Mouse (Mus musculus) heart, embryonic 11.5 days (tissue): ENCODE measurements at regions not wholly inside any gene's neighbourhood (a gene's known extent, or its start where the extent isn't known, plus 50 kb on each side); places are given as distances from the start of the nearest gene placed in this dataset.

Experiments
- ATAC-seq: fragments of 200-750 bp; cut with Nextera tagmentation; replicated peaks from 2 replicates; pipeline ENCODE4 v1.8.0; 2017; ENCODE audit warnings: moderate library complexity; ENCODE audit not compliant: insufficient number of reproducible peaks, low FRiP score, low TSS enrichment
- H3K27ac ChIP-seq: fragments of 300-500 bp; sonication (generic); 2 replicates; pipeline ENCODE4 v1.5.1; 2014; ENCODE audit warnings: mild to moderate bottlenecking, low read depth, low read length
- H3K27me3 ChIP-seq: fragments of 300-500 bp; sonication (generic); 2 replicates; pipeline ENCODE4 v1.6.1; 2014; ENCODE audit warnings: mild to moderate bottlenecking, low read length, mixed read lengths; ENCODE audit not compliant: control insufficient read depth, insufficient read depth
- H3K36me3 ChIP-seq: fragments of 300-500 bp; sonication (generic); 2 replicates; pipeline ENCODE4 v1.6.1; 2014; ENCODE audit warnings: mild to moderate bottlenecking, low read length, moderate library complexity, mixed read lengths; ENCODE audit not compliant: control insufficient read depth, insufficient read depth
- H3K4me1 ChIP-seq: fragments of 300-500 bp; sonication (generic); 2 replicates; pipeline ENCODE4 v1.6.1; 2014; ENCODE audit warnings: low read length; ENCODE audit not compliant: control insufficient read depth, insufficient read depth
- H3K4me2 ChIP-seq: fragments of 300-500 bp; sonication (generic); 2 replicates; pipeline ENCODE4 v1.6.1; 2014; ENCODE audit warnings: mild to moderate bottlenecking, moderate library complexity
- H3K4me3 ChIP-seq: fragments of 300-500 bp; sonication (generic); 2 replicates; pipeline ENCODE4 v1.5.1; 2014; ENCODE audit warnings: low read depth, low read length
- H3K9ac ChIP-seq: fragments of 300-500 bp; sonication (generic); 2 replicates; pipeline ENCODE4 v1.6.1; 2014; ENCODE audit warnings: mild to moderate bottlenecking, low read depth, low read length, moderate library complexity
- H3K9me3 ChIP-seq: fragments of 300-500 bp; sonication (generic); replicated peaks from 2 replicates; pipeline ENCODE4 v1.6.1; 2016; ENCODE audit warnings: low read length; ENCODE audit not compliant: control insufficient read depth
- WGBS: fragments of 180-500 bp; shearing (Covaris S2); extraction: QIAGEN DNeasy Blood & Tissue Kit; methylation state at CpG from one replicate; pipeline ENCODE4 v1.1.7; 2014; ENCODE audit not compliant: insufficient replicate concordance; 5-methylcytosine and 5-hydroxymethylcytosine counted together

DNA sequence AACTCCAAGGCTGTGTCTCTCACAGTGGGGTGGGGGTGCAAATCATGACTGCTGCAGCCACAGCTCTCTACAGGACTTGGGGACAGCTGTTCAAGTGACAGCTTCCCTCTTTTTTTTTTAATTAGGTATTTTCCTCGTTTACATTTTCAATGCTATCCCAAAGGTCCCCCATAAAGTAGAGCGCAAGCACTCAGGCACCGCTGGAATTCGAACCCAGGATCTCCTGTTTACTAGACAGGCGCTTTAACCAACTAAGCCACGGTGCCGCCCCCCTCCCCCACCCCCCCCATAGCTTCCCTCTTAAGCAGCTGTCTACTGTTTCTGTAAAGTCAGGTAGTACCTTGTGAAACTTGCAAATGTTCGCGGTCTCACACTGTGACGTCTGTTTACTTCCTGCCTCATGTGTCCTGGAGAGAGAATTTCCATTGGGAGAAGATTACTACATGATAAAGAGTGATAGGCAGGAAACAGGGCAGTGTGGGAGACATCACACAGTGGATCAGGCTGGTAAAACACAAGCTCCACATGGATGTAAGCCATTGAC, 324.7 kb downstream of the 1700129C05Rik start:
- Histone ChIP-seq H3K27me3 (no peaks in the 10 kb centered on the region), H3K9ac (no peak overlapping the region), H3K4me1 (no peaks in the 10 kb centered on the region), H3K27ac (no peak overlapping the region), H3K4me3 (no peak overlapping the region), H3K9me3 (no peaks in the 10 kb centered on the region), H3K36me3 (no peaks in the 10 kb centered on the region), H3K4me2 (no peak overlapping the region)
- no peak for ATAC-seq
- WGBS, result 60% methylated on average over 10 of the region's 10 CpGs

- Histone ChIP-seq H3K27me3 (no peaks in the 10 kb centered on the region), H3K27ac (no peak overlapping the region), H3K36me3 (no peaks in the 10 kb centered on the region), H3K4me3 (no peak overlapping the region), H3K4me1 (no peaks in the 10 kb centered on the region), H3K9me3 (no peaks in the 10 kb centered on the region), H3K9ac (no peak overlapping the region), H3K4me2 (no peak overlapping the region)
- ATAC-seq, result no peak
- 54% methylated on average over 1 of the region's 1 CpGs for WGBS
Observed at GRCm38 (mm10) chr14:58816540-58816876, 326.2 kb downstream of the 1700129C05Rik start.

- no peak for ATAC-seq
- Histone ChIP-seq H3K9ac (no peak overlapping the region), H3K4me3 (no peak overlapping the region), H3K27ac (no peak overlapping the region), H3K27me3 (no peaks in the 10 kb centered on the region), H3K4me2 (no peak overlapping the region), H3K9me3 (no peaks in the 10 kb centered on the region), H3K4me1 (no peaks in the 10 kb centered on the region), H3K36me3 (no peaks in the 10 kb centered on the region)
- WGBS, result 59% methylated on average over 11 of the region's 11 CpGs
Observed at GRCm38 (mm10) chr14:58815616-58816539, 326.8 kb downstream of the 1700129C05Rik start.

DNA sequence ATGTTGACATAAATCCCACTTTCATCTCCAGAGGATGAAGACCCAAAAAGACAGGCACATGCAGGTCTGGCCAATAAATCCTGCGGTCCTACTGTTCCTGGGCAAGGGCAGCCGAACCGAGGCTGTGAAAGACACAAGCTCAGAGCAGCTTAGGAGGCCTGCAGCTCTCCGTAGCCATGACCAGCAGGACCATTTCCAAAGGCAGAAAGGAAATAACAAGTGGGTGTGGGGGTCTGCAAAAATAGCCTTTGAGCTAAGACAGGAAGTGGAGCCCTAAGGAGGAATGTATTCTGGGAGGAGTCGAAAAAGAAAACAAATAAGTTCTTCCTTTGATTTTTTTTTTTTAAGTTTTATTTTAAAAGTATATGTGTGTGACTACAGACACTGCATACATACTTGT, 330.1 kb downstream of the 1700129C05Rik start:
- Histone ChIP-seq H3K27me3 (no peaks in the 10 kb centered on the region), H3K4me3 (no peak overlapping the region), H3K9ac (no peak overlapping the region), H3K4me1 (no peaks in the 10 kb centered on the region), H3K36me3 (no peaks in the 10 kb centered on the region), H3K9me3 (no peaks in the 10 kb centered on the region), H3K4me2 (no peak overlapping the region), H3K27ac (no peak overlapping the region)
- no peak for ATAC-seq
- 61% methylated on average over 5 of the region's 5 CpGs for WGBS

DNA sequence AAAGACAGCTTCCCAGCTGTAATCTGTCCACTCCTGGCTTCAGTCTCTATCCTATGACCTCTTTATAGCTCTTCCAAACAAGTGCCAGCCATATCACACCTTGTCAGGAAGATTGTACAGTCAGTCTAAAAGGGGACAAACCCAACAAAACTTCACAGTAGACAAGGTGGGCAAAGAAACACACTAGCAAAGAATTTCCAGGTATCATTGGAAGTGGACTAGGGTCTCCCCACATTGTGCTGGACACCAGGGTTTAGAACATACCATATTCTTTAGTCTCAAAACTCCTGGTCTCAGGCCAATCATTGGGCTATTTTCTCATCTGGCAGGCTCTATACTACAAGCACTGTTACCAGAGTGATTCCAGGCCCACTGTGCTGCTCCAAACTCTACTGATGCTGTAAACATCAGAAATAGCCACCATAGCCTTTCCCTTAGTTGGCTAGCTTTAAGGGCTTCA, 341.3 kb downstream of the 1700129C05Rik start:
- H3K27ac ChIP-seq, result no peak overlapping the region
- H3K4me1 ChIP-seq, result no peaks in the 10 kb centered on the region
- no peak overlapping the region for H3K4me3 ChIP-seq
- no peaks in the 10 kb centered on the region for H3K27me3 ChIP-seq
- H3K9me3 ChIP-seq, result no peaks in the 10 kb centered on the region
- ATAC-seq, result no peak
- no peaks in the 10 kb centered on the region for H3K36me3 ChIP-seq
- H3K9ac ChIP-seq, result no peak overlapping the region
- no peak overlapping the region for H3K4me2 ChIP-seq

DNA sequence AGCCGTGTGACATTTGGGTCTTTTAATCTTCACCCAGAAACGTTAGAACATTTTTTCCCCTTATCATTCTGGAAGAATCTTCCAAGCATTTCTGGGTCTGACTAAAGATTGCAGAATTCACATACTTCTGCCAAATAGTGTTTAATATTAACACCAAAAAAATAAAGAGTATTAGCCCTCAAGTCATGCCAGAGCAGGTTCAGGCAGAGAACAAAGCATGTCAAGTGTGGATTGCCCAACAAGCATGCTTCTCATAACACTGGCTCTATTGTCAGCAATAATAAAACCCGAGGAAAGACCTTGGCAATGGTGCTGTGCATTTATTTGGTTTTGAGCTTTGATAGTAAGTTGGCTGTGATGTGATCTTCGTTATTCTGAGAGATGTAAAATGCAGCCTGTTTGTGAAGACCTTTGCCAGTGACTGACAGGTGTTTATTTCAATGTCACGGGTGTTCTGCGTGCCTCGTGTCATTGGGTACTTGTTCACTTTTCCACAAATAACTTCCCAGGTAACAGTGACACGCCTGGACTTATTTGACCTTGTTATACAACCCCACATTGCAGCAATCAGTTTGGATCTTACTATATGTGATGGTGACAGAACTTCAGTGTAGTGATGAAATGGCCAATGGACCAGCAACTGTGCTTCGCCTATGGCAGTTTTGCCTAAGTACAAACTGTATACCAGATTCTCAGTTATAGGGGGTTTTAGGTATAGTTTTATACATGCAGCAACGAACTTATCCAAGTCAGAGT, 354.3 kb downstream of the 1700129C05Rik start:
- Histone ChIP-seq H3K36me3 (no peaks in the 10 kb centered on the region), H3K27me3 (no peaks in the 10 kb centered on the region), H3K4me3 (no peak overlapping the region), H3K4me1 (no peaks in the 10 kb centered on the region; the same call in 1 of the 2 replicates), H3K9ac (no peak overlapping the region), H3K9me3 (no peaks in the 10 kb centered on the region), H3K27ac (no peak overlapping the region), H3K4me2 (no peak overlapping the region)
- ATAC-seq, result no peak
- WGBS, result 75% methylated on average over 10 of the region's 10 CpGs

DNA sequence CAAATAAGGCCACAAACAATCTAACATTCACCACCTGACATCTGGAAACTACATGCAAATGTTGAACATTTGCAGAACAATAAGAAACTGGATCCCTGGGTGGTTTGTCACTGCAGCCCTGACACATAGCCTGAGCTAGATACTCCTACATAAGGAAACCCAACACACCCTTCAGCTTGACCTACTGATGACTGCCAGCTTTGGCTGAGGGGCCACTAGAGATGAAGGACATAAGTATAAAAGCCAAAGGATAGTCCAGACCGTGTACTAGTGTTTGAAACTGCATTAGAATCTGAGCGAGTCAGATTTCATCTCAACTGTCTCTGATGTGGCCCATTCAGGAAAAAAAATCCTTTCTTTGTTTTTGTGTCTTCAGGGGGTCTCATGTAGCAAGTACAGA, 355.1 kb downstream of the 1700129C05Rik start:
- Histone ChIP-seq H3K27ac (no peak overlapping the region), H3K9me3 (no peaks in the 10 kb centered on the region), H3K27me3 (no peaks in the 10 kb centered on the region), H3K4me2 (no peak overlapping the region), H3K36me3 (no peaks in the 10 kb centered on the region), H3K4me3 (no peak overlapping the region), H3K4me1 (peaks cover 2% of the 10 kb centered on the region; the same call in 1 of the 2 replicates), H3K9ac (no peak overlapping the region)
- no peak for ATAC-seq
- WGBS, result 73% methylated on average over 2 of the region's 2 CpGs

GRCm38 (mm10) chr14:58786791-58787491, 355.8 kb downstream of the 1700129C05Rik start:
- H3K4me2 ChIP-seq, result no peak overlapping the region
- 69% methylated on average over 4 of the region's 4 CpGs for WGBS
- no peaks in the 10 kb centered on the region for H3K27me3 ChIP-seq
- no peak overlapping the region for H3K27ac ChIP-seq
- peaks cover 2% of the 10 kb centered on the region; the same call in 1 of the 2 replicates for H3K4me1 ChIP-seq
- ATAC-seq, result no peak
- H3K9me3 ChIP-seq, result no peaks in the 10 kb centered on the region
- H3K36me3 ChIP-seq, result no peaks in the 10 kb centered on the region
- no peak overlapping the region for H3K4me3 ChIP-seq
- H3K9ac ChIP-seq, result no peak overlapping the region
